Mouse (Mus musculus): ENCODE results near the gene Tctex1d2. TPM values are rescaled to one million over a fixed set of nuclear protein-coding genes. Genes with fewer than 3 reads are reported as not detected.
A peak's percentile ranks its signal among the peaks of the same experiment; 100 is the strongest.

Tctex1d2 gene
- total RNA-seq, 4 experiments from 2014 or later: 12.5 to 17.4 (median 16.3) TPM

- DNase-seq (ENCODE audit: low spot score in 2 of 2): no peak
These were observed 49.0 kb downstream of the Tctex1d2 start for GRCm38 (mm10) chr16:32468488-32468887.

- DNase-seq (ENCODE audit: low spot score in 2 of 2): no peak
These were observed 50.1 kb downstream of the Tctex1d2 start for GRCm38 (mm10) chr16:32469404-32470105.

- DNase-seq (ENCODE audit: low spot score in 2 of 2): peak; percentile 18 to 22
These were observed 52.9 kb downstream of the Tctex1d2 start for GRCm38 (mm10) chr16:32472276-32473015.

- no peak for DNase-seq (ENCODE audit: low spot score in 2 of 2)
These were observed 57.8 kb downstream of the Tctex1d2 start for GRCm38 (mm10) chr16:32477315-32477714.

Other genes with a start within 250 kb of the Tctex1d2 start
- not detected for gene Bex6, start 239.9 kb upstream of the Tctex1d2 start, total RNA-seq (2022)
- 10 to 100 TPM; 35.9 to 46.6 (median 40.6) TPM for gene Fbxo45, start 172.5 kb upstream of the Tctex1d2 start, total RNA-seq (2022)
- 10 to 100 TPM; 12.2 to 14.1 (median 12.8) TPM for gene Wdr53, start 172.5 kb upstream of the Tctex1d2 start, total RNA-seq (2022)
- under 1 TPM in 2 of 4 experiments, not detected in 2; 0.32 to 0.37 TPM for gene Smco1, start 148.2 kb upstream of the Tctex1d2 start, total RNA-seq (2022)
- gene Rnf168, start 142.2 kb upstream of the Tctex1d2 start, total RNA-seq (2022): 10 to 100 TPM; 23.0 to 28.1 (median 27.3) TPM
- gene Ubxn7, start 87.4 kb upstream of the Tctex1d2 start, total RNA-seq (2022): 10 to 100 TPM; 50.0 to 60.5 (median 55.1) TPM
- not detected for gene Tm4sf19, start 19.2 kb upstream of the Tctex1d2 start, total RNA-seq (2022)
- gene Pcyt1a, start 11.2 kb downstream of the Tctex1d2 start, total RNA-seq (2022): 10 to 100 TPM; 33.8 to 40.1 (median 35.6) TPM
- not detected for gene Slc51a, start 68.2 kb downstream of the Tctex1d2 start, total RNA-seq (2022)
- gene Zdhhc19, start 76.6 kb downstream of the Tctex1d2 start, total RNA-seq (2022): under 1 TPM in 1 of 4 experiments, not detected in 3; 0.27 TPM
- gene Tfrc, start 189.2 kb downstream of the Tctex1d2 start, total RNA-seq (2022): 10 to 100 TPM; 54.4 to 75.4 (median 58.0) TPM
- gene Tnk2, start 224.2 kb downstream of the Tctex1d2 start, total RNA-seq (2022): 100 to 1,000 TPM; 206 to 238 (median 222) TPM

All from layer of hippocampus, adult 8-10 months (tissue).